Mouse (Mus musculus): ENCODE measurements around the gene Fgg. TPM values are rescaled to one million over a fixed set of nuclear protein-coding genes. Genes with fewer than 3 reads are reported as not detected.

Fgg gene
- 4.6 and 11.2 TPM in 2 replicates for polyA plus RNA-seq (2015; fragmentation: Nextera tagmentation; extraction: Ambion mirVana)

GRCm38 (mm10) chr3:83007557-83007956 lies at the start of gene Fgg:
TSS of gene Fgg (plus strand) at chr3:83007724.
- Histone ChIP-seq H3K4me3 (ENCODE audit: low read depth, low read length) (no peak within 1 kb of the TSS), H3K4me1 (replicated peaks; ENCODE audit: control insufficient read depth, insufficient read depth) (no peaks in the 10 kb centered on the region), H3K27me3 (ENCODE audit: control insufficient read depth, insufficient read depth, low read length) (no peaks in the 10 kb centered on the region), H3K9ac (ENCODE audit: low read length) (no peak within 1 kb of the TSS), H3K4me2 (replicated peaks; ENCODE audit: low read depth) (no peak within 1 kb of the TSS), H3K27ac (replicated peaks) (no peak within 1 kb of the TSS), H3K9me3 (ENCODE audit: control insufficient read depth, low read length) (no peaks in the 10 kb centered on the region), H3K36me3 (ENCODE audit: control insufficient read depth, insufficient read depth, low read length) (no peaks in the 10 kb centered on the region)
- DNase-seq (ENCODE audit: low spot score) (no peak), ATAC-seq (ENCODE audit: low FRiP score, low TSS enrichment) (peak; percentile 45)
- WGBS: 46% methylated on average over 7 of the region's 7 CpGs
- TF ChIP-seq CTCF (IDR thresholded peaks at IDR 0.05; ENCODE audit: low read depth) (no peak), EP300 (optimal IDR thresholded peaks at IDR 0.05) (no peak)

- Histone ChIP-seq H3K36me3 (ENCODE audit: control insufficient read depth, insufficient read depth, low read length) (no peaks in the 10 kb centered on the region), H3K4me2 (replicated peaks; ENCODE audit: low read depth) (no peak overlapping the region), H3K27me3 (ENCODE audit: control insufficient read depth, insufficient read depth, low read length) (no peaks in the 10 kb centered on the region), H3K27ac (replicated peaks) (no peak overlapping the region), H3K9me3 (ENCODE audit: control insufficient read depth, low read length) (no peaks in the 10 kb centered on the region), H3K4me3 (ENCODE audit: low read depth, low read length) (no peak overlapping the region), H3K9ac (ENCODE audit: low read length) (no peak overlapping the region), H3K4me1 (replicated peaks; ENCODE audit: control insufficient read depth, insufficient read depth) (no peaks in the 10 kb centered on the region)
- TF ChIP-seq EP300 (optimal IDR thresholded peaks at IDR 0.05) (no peak), CTCF (IDR thresholded peaks at IDR 0.05; ENCODE audit: low read depth) (no peak)
- WGBS: 46% methylated on average over 3 of the region's 3 CpGs
- ATAC-seq (ENCODE audit: low FRiP score, low TSS enrichment): no peak
- DNase-seq (ENCODE audit: low spot score): no peak
Measured at GRCm38 (mm10) chr3:82971046-82971445, 36.5 kb upstream of the Fgg start.

GRCm38 (mm10) chr3:82980818-82981217 lies 26.7 kb upstream of the Fgg start:
- Histone ChIP-seq H3K27ac (replicated peaks) (no peak overlapping the region), H3K9me3 (ENCODE audit: control insufficient read depth, low read length) (no peaks in the 10 kb centered on the region), H3K36me3 (ENCODE audit: control insufficient read depth, insufficient read depth, low read length) (no peaks in the 10 kb centered on the region), H3K9ac (ENCODE audit: low read length) (no peak overlapping the region), H3K4me2 (replicated peaks; ENCODE audit: low read depth) (no peak overlapping the region), H3K4me1 (replicated peaks; ENCODE audit: control insufficient read depth, insufficient read depth) (no peaks in the 10 kb centered on the region), H3K4me3 (ENCODE audit: low read depth, low read length) (no peak overlapping the region), H3K27me3 (ENCODE audit: control insufficient read depth, insufficient read depth, low read length) (no peaks in the 10 kb centered on the region)
- ATAC-seq (ENCODE audit: low FRiP score, low TSS enrichment) (peak; percentile 53; the same call in 1 of the 2 replicates), DNase-seq (ENCODE audit: low spot score) (no peak)
- TF ChIP-seq CTCF (IDR thresholded peaks at IDR 0.05; ENCODE audit: low read depth) (no peak), EP300 (optimal IDR thresholded peaks at IDR 0.05) (no peak)
- WGBS: 56% methylated on average over 6 of the region's 6 CpGs

GRCm38 (mm10) chr3:82981861-82982260 lies 25.7 kb upstream of the Fgg start:
- no peaks in the 10 kb centered on the region for H3K9me3 ChIP-seq (ENCODE audit: control insufficient read depth, low read length)
- no peak overlapping the region for H3K9ac ChIP-seq (ENCODE audit: low read length)
- ATAC-seq (ENCODE audit: low FRiP score, low TSS enrichment) (no peak), DNase-seq (ENCODE audit: low spot score) (no peak)
- H3K27ac ChIP-seq (replicated peaks): no peak overlapping the region
- whole genome bisulfite sequencing: 47% methylated on average over 8 of the region's 8 CpGs
- no peaks in the 10 kb centered on the region for H3K36me3 ChIP-seq (ENCODE audit: control insufficient read depth, insufficient read depth, low read length)
- H3K4me2 ChIP-seq (replicated peaks; ENCODE audit: low read depth): no peak overlapping the region
- TF ChIP-seq EP300 (optimal IDR thresholded peaks at IDR 0.05) (no peak), CTCF (IDR thresholded peaks at IDR 0.05; ENCODE audit: low read depth) (no peak)
- no peaks in the 10 kb centered on the region for H3K4me1 ChIP-seq (replicated peaks; ENCODE audit: control insufficient read depth, insufficient read depth)
- no peaks in the 10 kb centered on the region for H3K27me3 ChIP-seq (ENCODE audit: control insufficient read depth, insufficient read depth, low read length)
- no peak overlapping the region for H3K4me3 ChIP-seq (ENCODE audit: low read depth, low read length)

GRCm38 (mm10) chr3:82984840-82985239 lies 22.7 kb upstream of the Fgg start:
- H3K4me1 ChIP-seq (replicated peaks; ENCODE audit: control insufficient read depth, insufficient read depth): no peaks in the 10 kb centered on the region
- H3K4me2 ChIP-seq (replicated peaks; ENCODE audit: low read depth): no peak overlapping the region
- no peak overlapping the region for H3K4me3 ChIP-seq (ENCODE audit: low read depth, low read length)
- ATAC-seq (ENCODE audit: low FRiP score, low TSS enrichment) (no peak), DNase-seq (ENCODE audit: low spot score) (no peak)
- no peak overlapping the region for H3K27ac ChIP-seq (replicated peaks)
- WGBS: 82% methylated on average over 2 of the region's 2 CpGs
- no peaks in the 10 kb centered on the region for H3K27me3 ChIP-seq (ENCODE audit: control insufficient read depth, insufficient read depth, low read length)
- no peak overlapping the region for H3K9ac ChIP-seq (ENCODE audit: low read length)
- no peaks in the 10 kb centered on the region for H3K9me3 ChIP-seq (ENCODE audit: control insufficient read depth, low read length)
- no peak for TF ChIP-seq EP300 (optimal IDR thresholded peaks at IDR 0.05)
- peak; percentile 52 for TF ChIP-seq CTCF (IDR thresholded peaks at IDR 0.05; ENCODE audit: low read depth)
- no peaks in the 10 kb centered on the region for H3K36me3 ChIP-seq (ENCODE audit: control insufficient read depth, insufficient read depth, low read length)

- H3K36me3 ChIP-seq (ENCODE audit: control insufficient read depth, insufficient read depth, low read length): no peaks in the 10 kb centered on the region
- H3K9ac ChIP-seq (ENCODE audit: low read length): no peak overlapping the region
- no peak overlapping the region for H3K27ac ChIP-seq (replicated peaks)
- DNase-seq (ENCODE audit: low spot score) (no peak), ATAC-seq (ENCODE audit: low FRiP score, low TSS enrichment) (no peak)
- H3K9me3 ChIP-seq (ENCODE audit: control insufficient read depth, low read length): no peaks in the 10 kb centered on the region
- H3K27me3 ChIP-seq (ENCODE audit: control insufficient read depth, insufficient read depth, low read length): no peaks in the 10 kb centered on the region
- H3K4me3 ChIP-seq (ENCODE audit: low read depth, low read length): no peak overlapping the region
- TF ChIP-seq CTCF (IDR thresholded peaks at IDR 0.05; ENCODE audit: low read depth): no peak
- TF ChIP-seq EP300 (optimal IDR thresholded peaks at IDR 0.05): no peak
- no peak overlapping the region for H3K4me2 ChIP-seq (replicated peaks; ENCODE audit: low read depth)
- H3K4me1 ChIP-seq (replicated peaks; ENCODE audit: control insufficient read depth, insufficient read depth): no peaks in the 10 kb centered on the region
- 62% methylated on average over 12 of the region's 12 CpGs for WGBS
Measured at GRCm38 (mm10) chr3:82991963-82992362, 15.6 kb upstream of the Fgg start.

Measured in stomach, postnatal 0 days (tissue).